Comparison of ENCODE assay signal across 8 mouse cellular contexts in the genomic region with DNA sequence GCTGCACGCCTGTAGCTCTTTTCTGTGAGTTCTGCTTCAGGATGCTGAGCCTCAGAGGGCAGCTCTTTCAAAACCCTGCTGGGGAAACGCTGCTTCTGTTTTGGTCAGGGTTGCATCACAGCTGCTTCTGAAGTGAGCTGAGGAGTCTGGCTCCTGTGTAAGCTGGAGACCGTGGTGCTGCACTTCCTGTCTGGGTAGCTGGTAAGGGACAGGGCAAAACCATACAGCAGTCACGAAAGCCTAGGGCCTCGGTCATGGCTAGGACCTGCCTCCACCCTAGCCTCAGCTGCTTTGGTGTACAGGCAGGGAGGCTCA. TPM values are rescaled to one million over a fixed set of nuclear protein-coding genes. Genes with fewer than 3 reads are reported as not detected.
DNase-seq lines count a peak whose midpoint lies in the region; ATAC-seq and TF ChIP-seq lines count a peak whose summit lies in the region.

No protein-coding gene starts in this region.

- H3K4me3 ChIP-seq in left cerebral cortex, adult 2 months, result no peak overlapping the region
- no peak overlapping the region for H3K4me3 ChIP-seq in embryonic facial prominence, embryonic 12.5 days
- H3K4me3 ChIP-seq in liver, embryonic 13.5 days (replicated peaks), result no peak overlapping the region
- no peak overlapping the region for H3K4me3 ChIP-seq in neural tube, embryonic 15.5 days (replicated peaks)

- ATAC-seq in embryonic facial prominence, embryonic 12.5 days (ENCODE audit: insufficient number of reproducible peaks, insufficient read depth, low FRiP score, low TSS enrichment), result no peak
- 0 out of 2 replicates have a peak, but pooled peaks have one; percentile 37 for ATAC-seq in liver, embryonic 13.5 days (ENCODE audit: low read depth)
- ATAC-seq in neural tube, embryonic 15.5 days (ENCODE audit: low FRiP score), result no peak

- no peaks in the 10 kb centered on the region for H3K9me3 ChIP-seq in embryonic facial prominence, embryonic 12.5 days
- H3K9me3 ChIP-seq in liver, embryonic 13.5 days (replicated peaks), result no peaks in the 10 kb centered on the region
- H3K9me3 ChIP-seq in neural tube, embryonic 15.5 days (replicated peaks), result no peaks in the 10 kb centered on the region

- no peak for DNase-seq in left cerebral cortex, adult 2 months (ENCODE audit: extremely low spot score in 1 of 2, low spot score in 2 of 2)
- no peak for DNase-seq in left cerebral cortex, postnatal 36 days (ENCODE audit: low spot score in 2 of 2)
- no peak for DNase-seq in liver, embryonic 13.5 days
- no peak for DNase-seq in adrenal gland, adult 8-10 months
- DNase-seq in left cerebral cortex, postnatal 10 days (ENCODE audit: extremely low spot score in 1 of 2, low spot score in 2 of 2), result no peak
- no peak for DNase-seq in cerebellum, adult 11 months

- peaks cover 27% of the 10 kb centered on the region for H3K4me1 ChIP-seq in embryonic facial prominence, embryonic 12.5 days
- H3K4me1 ChIP-seq in liver, embryonic 13.5 days (replicated peaks), result peaks cover 3% of the 10 kb centered on the region; the same call in 1 of the 2 replicates
- H3K4me1 ChIP-seq in neural tube, embryonic 15.5 days, result peaks cover 38% of the 10 kb centered on the region

- H3K4me2 ChIP-seq in embryonic facial prominence, embryonic 12.5 days (replicated peaks), result no peak overlapping the region
- no peak overlapping the region for H3K4me2 ChIP-seq in liver, embryonic 13.5 days
- no peak overlapping the region for H3K4me2 ChIP-seq in neural tube, embryonic 15.5 days

- intact Hi-C loops in left cerebral cortex, adult 2 months (cut with DNase I), result loop anchor here (5.0 kb wide), 1 partner anchor 62 kb away; no protein-coding TSS in a partner anchor
- intact Hi-C loops in left cerebral cortex, postnatal 36 days (cut with DNase I), result no loop called here
- intact Hi-C loops in left cerebral cortex, postnatal 10 days (cut with DNase I), result no loop called here

- 41% methylated on average over 5 of the region's 5 CpGs for WGBS in embryonic facial prominence, embryonic 12.5 days
- 21% methylated on average over 5 of the region's 5 CpGs for WGBS in liver, embryonic 13.5 days (ENCODE audit: insufficient replicate concordance)
- WGBS in neural tube, embryonic 15.5 days, result 76% methylated on average over 5 of the region's 5 CpGs

- peak overlapping the region; percentile 92 for H3K27ac ChIP-seq in left cerebral cortex, adult 2 months
- peak overlapping the region; percentile 47; the same call in 1 of the 2 replicates for H3K27ac ChIP-seq in embryonic facial prominence, embryonic 12.5 days
- H3K27ac ChIP-seq in liver, embryonic 13.5 days, result no peak overlapping the region
- H3K27ac ChIP-seq in neural tube, embryonic 15.5 days (replicated peaks), result 0 out of 2 replicates have a peak overlapping the region, but pooled peaks have one; percentile 33

- 0 out of 2 replicates have a peak, but pooled peaks cover 2% of the 10 kb centered on the region for H3K27me3 ChIP-seq in embryonic facial prominence, embryonic 12.5 days
- no peaks in the 10 kb centered on the region for H3K27me3 ChIP-seq in liver, embryonic 13.5 days
- H3K27me3 ChIP-seq in neural tube, embryonic 15.5 days (replicated peaks), result no peaks in the 10 kb centered on the region

- no peak for TF ChIP-seq CTCF in left cerebral cortex, adult 2 months (IDR thresholded peaks at IDR 0.05)

- no peak overlapping the region for H3K9ac ChIP-seq in embryonic facial prominence, embryonic 12.5 days
- no peak overlapping the region for H3K9ac ChIP-seq in liver, embryonic 13.5 days
- 0 out of 2 replicates have a peak overlapping the region, but pooled peaks have one; percentile 7 for H3K9ac ChIP-seq in neural tube, embryonic 15.5 days (replicated peaks)

- no peaks in the 10 kb centered on the region for H3K36me3 ChIP-seq in embryonic facial prominence, embryonic 12.5 days
- H3K36me3 ChIP-seq in liver, embryonic 13.5 days, result no peaks in the 10 kb centered on the region
- H3K36me3 ChIP-seq in neural tube, embryonic 15.5 days, result no peaks in the 10 kb centered on the region

RNA-seq across cellular contexts. Expression of gene Cdk5r1, which starts 13.0 kb away (rescaled TPM):
- 100 to 1,000 TPM; 329 to 334 TPM for total RNA-seq in left cerebral cortex, adult 2 months (2021)
- 100 to 1,000 TPM; 316 to 340 TPM for total RNA-seq in left cerebral cortex, postnatal 36 days (2021)
- polyA plus RNA-seq in embryonic facial prominence, embryonic 12.5 days (2016; fragmentation: Nextera tagmentation; extraction: Ambion mirVana), result 9.4 TPM in 2 replicates
- 0.41 TPM in 2 replicates for polyA plus RNA-seq in liver, embryonic 13.5 days (2015; fragmentation: Nextera tagmentation; extraction: Ambion mirVana)
- polyA plus RNA-seq in neural tube, embryonic 15.5 days (2015; fragmentation: Nextera tagmentation; extraction: Ambion mirVana), result 69.6 and 82.7 TPM in 2 replicates
- total RNA-seq in adrenal gland, adult 8-10 months (2022), result 1 to 10 TPM; 2.4 to 3.9 (median 3.4) TPM
- 100 to 1,000 TPM; 327 to 329 TPM for total RNA-seq in left cerebral cortex, postnatal 10 days (2021)

Comparison
In these comparisons a context has a peak if more than half of its experiments do, and no peak if none do; other contexts are left out.
1. RNA of gene Cdk5r1, which starts 13.0 kb away (total RNA-seq): 316 to 340 TPM in left cerebral cortex, postnatal 36 days, 329 to 334 TPM in left cerebral cortex, adult 2 months and 327 to 329 TPM in left cerebral cortex, postnatal 10 days; 2.4 to 3.9 TPM in adrenal gland, adult 8-10 months; every median in the first group is over 10 times any median in the second.